Mouse (Mus musculus) erythroblast, embryonic 14.5 days (primary cell): ENCODE measurements around the gene Pecam1. TPM values are rescaled to one million over a fixed set of nuclear protein-coding genes. Genes with fewer than 3 reads are reported as not detected.

ENCODE experiments used
- H3K27me3 ChIP-seq: 2 replicates; pipeline ENCODE4 v1.6.1; 2012; ENCODE audit warnings: inconsistent platforms; ENCODE audit not compliant: control insufficient read depth
- H3K36me3 ChIP-seq: 2 replicates; pipeline ENCODE4 v1.6.1; 2012; ENCODE audit warnings: mild to moderate bottlenecking, inconsistent platforms; ENCODE audit not compliant: control insufficient read depth
- H3K4me1 ChIP-seq: 2 replicates; pipeline ENCODE4 v1.6.1; 2012; ENCODE audit warnings: inconsistent platforms; ENCODE audit not compliant: control insufficient read depth
- H3K4me3 ChIP-seq: replicated peaks from 2 replicates; pipeline ENCODE3; 2012; ENCODE audit warnings: moderate library complexity, mild to moderate bottlenecking, inconsistent platforms
- H3K9me3 ChIP-seq: 2 replicates; pipeline ENCODE4 v1.6.1; 2012; ENCODE audit warnings: low read length, inconsistent platforms, mixed read lengths; ENCODE audit not compliant: control insufficient read depth
- GATA1 ChIP-seq: IDR thresholded peaks from 2 replicates; pipeline ENCODE4 v1.6.1; 2012; ENCODE audit warnings: low read length, inconsistent platforms, mixed read lengths
- TAL1 ChIP-seq: IDR thresholded peaks from 3 replicates; pipeline ENCODE4 v1.6.1; 2012; ENCODE audit warnings: low read length, inconsistent platforms, mixed read lengths
- polyA plus RNA-seq: library from polyadenylated mRNA; stranded (reverse); fragments of >175 nt; gene quantifications from 2 replicates; pipeline ENCODE4 v1.2.3, GENCODE M21; 2012

The Pecam1 gene
- polyA plus RNA-seq, 1 experiment: not detected

GRCm38 (mm10) chr11:106776960-106777359 lies 26.5 kb upstream of the Pecam1 start:
- Histone ChIP-seq H3K4me3 (no peak overlapping the region), H3K9me3 (no peaks in the 10 kb centered on the region), H3K27me3 (no peaks in the 10 kb centered on the region), H3K36me3 (peaks cover 81% of the 10 kb centered on the region), H3K4me1 (peaks cover 35% of the 10 kb centered on the region)
- no peak for TF ChIP-seq TAL1
- TF ChIP-seq GATA1: no peak

- TF ChIP-seq TAL1: no peak
- Histone ChIP-seq H3K9me3 (peaks cover 3% of the 10 kb centered on the region; the same call in 1 of the 2 replicates), H3K36me3 (peaks cover 91% of the 10 kb centered on the region), H3K4me3 (no peak overlapping the region), H3K4me1 (peaks cover 11% of the 10 kb centered on the region), H3K27me3 (no peaks in the 10 kb centered on the region)
Observed at GRCm38 (mm10) chr11:106773061-106773460, 22.6 kb upstream of the Pecam1 start.

GRCm38 (mm10) chr11:106770195-106770974 lies 20.0 kb upstream of the Pecam1 start:
- Histone ChIP-seq H3K4me1 (peaks cover 2% of the 10 kb centered on the region), H3K4me3 (no peak overlapping the region), H3K36me3 (peaks cover 93% of the 10 kb centered on the region), H3K9me3 (peaks cover 9% of the 10 kb centered on the region), H3K27me3 (no peaks in the 10 kb centered on the region)
- TF ChIP-seq GATA1 (no peak), TAL1 (no peak)

GRCm38 (mm10) chr11:106767516-106767915 lies 17.1 kb upstream of the Pecam1 start:
- peaks cover 69% of the 10 kb centered on the region for H3K36me3 ChIP-seq
- TF ChIP-seq GATA1 (no peak), TAL1 (no peak)
- H3K27me3 ChIP-seq: no peaks in the 10 kb centered on the region
- no peak overlapping the region for H3K4me3 ChIP-seq
- H3K4me1 ChIP-seq: peaks cover 3% of the 10 kb centered on the region
- H3K9me3 ChIP-seq: peaks cover 9% of the 10 kb centered on the region

GRCm38 (mm10) chr11:106766611-106767162 lies 16.3 kb upstream of the Pecam1 start:
- Histone ChIP-seq H3K27me3 (no peaks in the 10 kb centered on the region), H3K36me3 (peaks cover 62% of the 10 kb centered on the region), H3K4me1 (peaks cover 5% of the 10 kb centered on the region), H3K4me3 (no peak overlapping the region), H3K9me3 (peaks cover 9% of the 10 kb centered on the region)
- TF ChIP-seq GATA1: no peak
- no peak for TF ChIP-seq TAL1

- H3K4me3 ChIP-seq: no peak overlapping the region
- H3K27me3 ChIP-seq: no peaks in the 10 kb centered on the region
- peaks cover 3% of the 10 kb centered on the region; the same call in 1 of the 2 replicates for H3K4me1 ChIP-seq
- H3K36me3 ChIP-seq: peaks cover 25% of the 10 kb centered on the region
- peaks cover 4% of the 10 kb centered on the region for H3K9me3 ChIP-seq
- TF ChIP-seq TAL1 (no peak), GATA1 (no peak)
Observed at GRCm38 (mm10) chr11:106762800-106763185, 12.4 kb upstream of the Pecam1 start.

GRCm38 (mm10) chr11:106762139-106762799 lies 11.8 kb upstream of the Pecam1 start:
- Histone ChIP-seq H3K36me3 (peaks cover 21% of the 10 kb centered on the region), H3K27me3 (no peaks in the 10 kb centered on the region), H3K4me1 (peaks cover 5% of the 10 kb centered on the region; the same call in 1 of the 2 replicates), H3K4me3 (no peak overlapping the region), H3K9me3 (no peaks in the 10 kb centered on the region)
- TF ChIP-seq GATA1: no peak
- TF ChIP-seq TAL1: no peak

- peaks cover 5% of the 10 kb centered on the region; the same call in 1 of the 2 replicates for H3K4me1 ChIP-seq
- no peak overlapping the region for H3K4me3 ChIP-seq
- H3K27me3 ChIP-seq: no peaks in the 10 kb centered on the region
- peaks cover 6% of the 10 kb centered on the region for H3K36me3 ChIP-seq
- no peaks in the 10 kb centered on the region for H3K9me3 ChIP-seq
- TF ChIP-seq TAL1 (no peak), GATA1 (no peak)
Observed at GRCm38 (mm10) chr11:106760511-106760910, 10.1 kb upstream of the Pecam1 start.

- H3K9me3 ChIP-seq: no peaks in the 10 kb centered on the region
Observed at GRCm38 (mm10) chr11:106759028-106759427, 8.6 kb upstream of the Pecam1 start.

More at GRCm38 (mm10) chr11:106759028-106759427, 8.6 kb upstream of the Pecam1 start:
- H3K27me3 ChIP-seq: no peaks in the 10 kb centered on the region
- H3K4me3 ChIP-seq: no peak overlapping the region
- TF ChIP-seq GATA1 (no peak), TAL1 (no peak)
- no peaks in the 10 kb centered on the region for H3K36me3 ChIP-seq
- H3K4me1 ChIP-seq: peaks cover 5% of the 10 kb centered on the region; the same call in 1 of the 2 replicates
